Mouse (Mus musculus) heart, embryonic 16.5 days (tissue): ENCODE results near the gene Filip1. TPM values are rescaled to one million over a fixed set of nuclear protein-coding genes. Genes with fewer than 3 reads are reported as not detected.
A peak's percentile ranks its signal among the peaks of the same experiment; 100 is the strongest.

Source experiments
- ATAC-seq: fragments of 200-750 bp; cut with Nextera tagmentation; replicated peaks from 2 replicates; pipeline ENCODE4 v1.8.0; 2017; ENCODE audit warnings: moderate number of reproducible peaks; ENCODE audit not compliant: insufficient read depth, low FRiP score; ENCODE audit errors: extremely low read depth
- H3K27ac ChIP-seq: fragments of 300-500 bp; sonication (generic); 2 replicates; pipeline ENCODE4 v1.5.1; 2014; ENCODE audit warnings: mild to moderate bottlenecking, low read length, control low read depth, moderate library complexity
- H3K27me3 ChIP-seq: fragments of 300-500 bp; sonication (generic); 2 replicates; pipeline ENCODE4 v1.6.1; 2014; ENCODE audit warnings: low read length, mixed read lengths; ENCODE audit not compliant: control insufficient read depth, insufficient read depth
- H3K36me3 ChIP-seq: fragments of 300-500 bp; sonication (generic); 2 replicates; pipeline ENCODE4 v1.6.1; 2014; ENCODE audit not compliant: control insufficient read depth, insufficient read depth
- H3K4me1 ChIP-seq: fragments of 300-500 bp; sonication (generic); 2 replicates; pipeline ENCODE4 v1.6.1; 2014; ENCODE audit warnings: low read length, mixed read lengths; ENCODE audit not compliant: control insufficient read depth, insufficient read depth
- H3K4me2 ChIP-seq: fragments of 300-500 bp; sonication (generic); 2 replicates; pipeline ENCODE4 v1.6.1; 2014; ENCODE audit warnings: low read depth, mild to moderate bottlenecking, control low read depth, low read length
- H3K4me3 ChIP-seq: fragments of 300-500 bp; sonication (generic); 2 replicates; pipeline ENCODE4 v1.5.1; 2014; ENCODE audit warnings: mild to moderate bottlenecking, control low read depth, low read length
- H3K9ac ChIP-seq: fragments of 300-500 bp; sonication (generic); 2 replicates; pipeline ENCODE4 v1.6.1; 2014; ENCODE audit warnings: low read length, control low read depth
- H3K9me3 ChIP-seq: fragments of 300-500 bp; sonication (generic); replicated peaks from 2 replicates; pipeline ENCODE4 v1.6.1; 2016; ENCODE audit warnings: low read length; ENCODE audit not compliant: control insufficient read depth
- WGBS: fragments of 180-500 bp; shearing (Covaris S2); extraction: QIAGEN DNeasy Blood & Tissue Kit; methylation state at CpG from one replicate; pipeline ENCODE4 v1.1.7; 2014; 5-methylcytosine and 5-hydroxymethylcytosine counted together
- polyA plus RNA-seq: library from polyadenylated mRNA; unstranded; fragments of >200 nt; fragmentation: Nextera tagmentation; extraction: Ambion mirVana; gene quantifications from 2 replicates; pipeline ENCODE4 v1.2.1, GENCODE M21; 2015

Gene Filip1
- polyA plus RNA-seq, 1 experiment from 2014 or later = 32.1 TPM

- Histone ChIP-seq H3K4me2 (peak overlapping the region; percentile 84), H3K27ac (peak overlapping the region; percentile 33), H3K9me3 (no peaks in the 10 kb centered on the region), H3K4me1 (peaks cover 48% of the 10 kb centered on the region), H3K4me3 (peak overlapping the region; percentile 65), H3K9ac (peak overlapping the region; percentile 54), H3K27me3 (no peaks in the 10 kb centered on the region), H3K36me3 (no peaks in the 10 kb centered on the region)
- ATAC-seq = no peak
- 45% methylated on average over 5 of the region's 5 CpGs for WGBS
These were observed 37.5 kb downstream of the Filip1 start for GRCm38 (mm10) chr9:79975121-79975520.

GRCm38 (mm10) chr9:79973582-79973981 is 39.1 kb downstream of the Filip1 start:
- no peaks in the 10 kb centered on the region for H3K9me3 ChIP-seq
- 77% methylated on average over 8 of the region's 8 CpGs for WGBS
- no peak overlapping the region for H3K9ac ChIP-seq
- H3K36me3 ChIP-seq = no peaks in the 10 kb centered on the region
- H3K27ac ChIP-seq = peak overlapping the region; percentile 57; the same call in 1 of the 2 replicates
- no peak overlapping the region; the same call in 1 of the 2 replicates for H3K4me2 ChIP-seq
- H3K4me1 ChIP-seq = peaks cover 59% of the 10 kb centered on the region
- no peak overlapping the region for H3K4me3 ChIP-seq
- ATAC-seq = no peak
- no peaks in the 10 kb centered on the region for H3K27me3 ChIP-seq

GRCm38 (mm10) chr9:79972705-79973104 is 39.9 kb downstream of the Filip1 start:
- Histone ChIP-seq H3K4me3 (peak overlapping the region; percentile 21; the same call in 1 of the 2 replicates), H3K4me1 (peaks cover 59% of the 10 kb centered on the region), H3K4me2 (peak overlapping the region; percentile 54), H3K9ac (peak overlapping the region; percentile 7; the same call in 1 of the 2 replicates), H3K27ac (peak overlapping the region; percentile 80), H3K27me3 (no peaks in the 10 kb centered on the region), H3K36me3 (no peaks in the 10 kb centered on the region), H3K9me3 (no peaks in the 10 kb centered on the region)
- 22% methylated on average over 6 of the region's 6 CpGs for WGBS
- ATAC-seq = peak; percentile 42; the same call in 1 of the 2 replicates

- H3K36me3 ChIP-seq = no peaks in the 10 kb centered on the region
- peak overlapping the region; percentile 80 for H3K27ac ChIP-seq
- WGBS = 61% methylated on average over 6 of the region's 6 CpGs
- H3K27me3 ChIP-seq = no peaks in the 10 kb centered on the region
- no peak for ATAC-seq
- no peak overlapping the region for H3K4me3 ChIP-seq
- no peaks in the 10 kb centered on the region for H3K9me3 ChIP-seq
- H3K9ac ChIP-seq = no peak overlapping the region
- H3K4me1 ChIP-seq = peaks cover 70% of the 10 kb centered on the region
- peak overlapping the region; percentile 54 for H3K4me2 ChIP-seq
These were observed 41.0 kb downstream of the Filip1 start for GRCm38 (mm10) chr9:79971619-79972018.

- no peak for ATAC-seq
- WGBS = 29% methylated on average over 8 of the region's 8 CpGs
- H3K4me2 ChIP-seq = peak overlapping the region; percentile 52
- no peaks in the 10 kb centered on the region for H3K27me3 ChIP-seq
- no peaks in the 10 kb centered on the region for H3K9me3 ChIP-seq
- H3K27ac ChIP-seq = peak overlapping the region; percentile 80
- no peaks in the 10 kb centered on the region for H3K36me3 ChIP-seq
- peak overlapping the region; percentile 34 for H3K4me3 ChIP-seq
- H3K9ac ChIP-seq = peak overlapping the region; percentile 41
- peaks cover 75% of the 10 kb centered on the region for H3K4me1 ChIP-seq
These were observed 42.0 kb downstream of the Filip1 start for GRCm38 (mm10) chr9:79970659-79971118.

- peak overlapping the region; percentile 15 for H3K4me2 ChIP-seq
- H3K4me1 ChIP-seq = peaks cover 71% of the 10 kb centered on the region
- no peaks in the 10 kb centered on the region for H3K27me3 ChIP-seq
- no peak overlapping the region for H3K4me3 ChIP-seq
- peak overlapping the region; percentile 37; the same call in 1 of the 2 replicates for H3K9ac ChIP-seq
- H3K27ac ChIP-seq = peak overlapping the region; percentile 64
- no peak for ATAC-seq
- WGBS = 67% methylated on average over 4 of the region's 4 CpGs
- H3K9me3 ChIP-seq = no peaks in the 10 kb centered on the region
- H3K36me3 ChIP-seq = no peaks in the 10 kb centered on the region
These were observed 43.1 kb downstream of the Filip1 start for GRCm38 (mm10) chr9:79969544-79969943.

GRCm38 (mm10) chr9:79966711-79967487 is 45.8 kb downstream of the Filip1 start:
- H3K4me3 ChIP-seq = no peak overlapping the region
- no peaks in the 10 kb centered on the region for H3K9me3 ChIP-seq
- no peaks in the 10 kb centered on the region for H3K27me3 ChIP-seq
- WGBS = 73% methylated on average over 12 of the region's 12 CpGs
- no peak for ATAC-seq
- H3K27ac ChIP-seq = peak overlapping the region; percentile 34; the same call in 1 of the 2 replicates
- H3K36me3 ChIP-seq = no peaks in the 10 kb centered on the region
- peaks cover 60% of the 10 kb centered on the region for H3K4me1 ChIP-seq
- no peak overlapping the region for H3K9ac ChIP-seq
- H3K4me2 ChIP-seq = no peak overlapping the region

GRCm38 (mm10) chr9:79965600-79966392 is 46.9 kb downstream of the Filip1 start:
- WGBS = 46% methylated on average over 14 of the region's 14 CpGs
- Histone ChIP-seq H3K27ac (peak overlapping the region; percentile 67), H3K4me2 (peak overlapping the region; percentile 50), H3K4me3 (no peak overlapping the region; the same call in 1 of the 2 replicates), H3K4me1 (peaks cover 58% of the 10 kb centered on the region), H3K27me3 (no peaks in the 10 kb centered on the region), H3K36me3 (no peaks in the 10 kb centered on the region), H3K9me3 (no peaks in the 10 kb centered on the region), H3K9ac (no peak overlapping the region)
- 0 out of 2 replicates have a peak, but pooled peaks have one; percentile 30 for ATAC-seq
